Mouse (Mus musculus) forebrain, postnatal 0 days (tissue): ENCODE data around the gene Zfp637. TPM values are rescaled to one million over a fixed set of nuclear protein-coding genes. Genes with fewer than 3 reads are reported as not detected.

ENCODE experiments used
- ATAC-seq: fragments of 200-750 bp; cut with Nextera tagmentation; 2 replicates; pipeline ENCODE4 v1.8.0; 2017; ENCODE audit warnings: mild to moderate bottlenecking, moderate library complexity
- DNase-seq: peaks from one replicate; pipeline ENCODE4 v3.0.0-alpha.2; 2015
- H3K27ac ChIP-seq: fragments of 300-500 bp; sonication (generic); 2 replicates; pipeline ENCODE4 v1.5.1; 2014; ENCODE audit warnings: low read depth, mild to moderate bottlenecking, antibody characterized with exemption, low read length, moderate library complexity, mixed read lengths
- H3K27me3 ChIP-seq: fragments of 300-500 bp; sonication (generic); 2 replicates; pipeline ENCODE4 v1.6.1; 2014; ENCODE audit warnings: mild to moderate bottlenecking, low read length, mixed read lengths; ENCODE audit not compliant: insufficient read depth
- H3K36me3 ChIP-seq: fragments of 300-500 bp; sonication (generic); 2 replicates; pipeline ENCODE4 v1.6.1; 2014; ENCODE audit warnings: mild to moderate bottlenecking, moderate library complexity; ENCODE audit not compliant: insufficient read depth
- H3K4me1 ChIP-seq: fragments of 300-500 bp; sonication (generic); 2 replicates; pipeline ENCODE4 v1.6.1; 2014; ENCODE audit warnings: antibody characterized with exemption; ENCODE audit not compliant: insufficient read depth
- H3K4me2 ChIP-seq: fragments of 300-500 bp; sonication (generic); 2 replicates; pipeline ENCODE4 v1.6.1; 2014; ENCODE audit warnings: low read depth, mild to moderate bottlenecking, moderate library complexity
- H3K4me3 ChIP-seq: fragments of 300-500 bp; sonication (generic); 2 replicates; pipeline ENCODE4 v1.5.1; 2014; ENCODE audit warnings: low read depth, low read length, mixed read lengths
- H3K9ac ChIP-seq: fragments of 300-500 bp; sonication (generic); 2 replicates; pipeline ENCODE4 v1.6.1; 2014; ENCODE audit warnings: mild to moderate bottlenecking
- H3K9me3 ChIP-seq: fragments of 300-500 bp; sonication (generic); 2 replicates; pipeline ENCODE4 v1.6.1; 2016; ENCODE audit warnings: low read length
- CTCF ChIP-seq: sonication (generic); IDR thresholded peaks from 2 replicates; pipeline ENCODE4 v1.5.1; 2016; ENCODE audit warnings: antibody characterized with exemption, control low read depth, low read depth
- WGBS: fragments of 180-500 bp; shearing (Covaris S2); extraction: QIAGEN DNeasy Blood & Tissue Kit; methylation state at CpG from one replicate; pipeline ENCODE4 v1.1.7; 2014; 5-methylcytosine and 5-hydroxymethylcytosine counted together
- polyA plus RNA-seq: library from polyadenylated mRNA; unstranded; fragments of >200 nt; fragmentation: Nextera tagmentation; extraction: Ambion mirVana; gene quantifications from 2 replicates; pipeline ENCODE4 v1.2.1, GENCODE M21; 2015
- total RNA-seq: library from RNA; depleted of rRNA; stranded (reverse); fragments of >200 nt; gene quantifications from 2 replicates; pipeline ENCODE4 v1.2.3, GENCODE M21; 2014; rRNA removed

The Zfp637 gene
- total and polyA plus RNA-seq, 2 experiments from 2014 or later: 120 to 145 TPM

DNA sequence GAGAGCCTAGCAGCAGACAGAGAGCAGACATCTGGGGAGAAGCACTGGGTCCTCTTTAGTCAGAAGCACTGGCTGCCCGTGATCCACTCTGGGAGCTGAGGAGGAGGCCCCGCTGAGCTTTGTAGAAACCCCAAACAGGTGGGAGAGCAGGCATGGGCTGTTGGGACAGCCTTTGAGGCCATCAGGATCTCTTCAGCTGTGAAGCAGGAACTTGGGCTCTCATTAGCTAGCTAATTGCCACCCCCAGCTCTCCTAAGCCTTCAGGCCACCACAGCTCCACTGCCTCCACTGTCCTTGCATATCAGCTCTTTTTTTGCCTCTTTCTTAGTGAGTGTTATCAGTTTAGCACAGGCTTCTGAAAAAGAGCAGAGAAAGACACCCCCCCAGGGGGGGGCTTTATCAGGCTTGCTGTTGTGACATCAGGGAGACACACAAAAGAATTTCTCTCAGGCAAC, 47.7 kb downstream of the Zfp637 start:
- TF ChIP-seq CTCF: no peak
- Histone ChIP-seq H3K4me2 (no peak overlapping the region), H3K27ac (no peak overlapping the region), H3K4me1 (no peaks in the 10 kb centered on the region), H3K9me3 (no peaks in the 10 kb centered on the region), H3K9ac (no peak overlapping the region), H3K27me3 (no peaks in the 10 kb centered on the region), H3K4me3 (no peak overlapping the region), H3K36me3 (no peaks in the 10 kb centered on the region)
- ATAC-seq: no peak
- WGBS: 58% methylated on average over 2 of the region's 2 CpGs
- no peak for DNase-seq

DNA sequence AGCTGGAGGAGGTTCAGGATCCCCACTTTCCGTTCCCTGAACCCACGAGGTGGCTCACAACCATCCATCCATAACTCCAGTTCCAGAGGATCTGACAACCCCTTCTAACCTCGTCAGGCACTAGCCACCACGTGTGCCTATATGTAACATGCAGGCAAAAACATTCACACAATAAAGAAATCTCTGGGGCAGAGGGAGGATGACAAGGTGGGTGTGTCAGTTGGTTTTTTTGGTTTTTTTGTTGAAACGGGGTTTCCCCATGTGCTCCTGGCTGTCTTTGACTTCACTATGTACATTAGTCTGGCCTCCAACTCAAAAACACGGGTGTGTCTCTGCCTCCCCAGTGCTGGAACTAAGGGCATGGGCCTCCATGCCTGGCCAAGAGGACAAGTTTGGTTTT, 49.3 kb downstream of the Zfp637 start:
- Histone ChIP-seq H3K27me3 (no peaks in the 10 kb centered on the region), H3K4me3 (no peak overlapping the region), H3K9ac (no peak overlapping the region), H3K9me3 (no peaks in the 10 kb centered on the region), H3K27ac (no peak overlapping the region), H3K36me3 (no peaks in the 10 kb centered on the region), H3K4me1 (no peaks in the 10 kb centered on the region), H3K4me2 (no peak overlapping the region)
- DNase-seq (no peak), ATAC-seq (no peak)
- no peak for TF ChIP-seq CTCF
- 83% methylated on average over 6 of the region's 6 CpGs for WGBS

DNA sequence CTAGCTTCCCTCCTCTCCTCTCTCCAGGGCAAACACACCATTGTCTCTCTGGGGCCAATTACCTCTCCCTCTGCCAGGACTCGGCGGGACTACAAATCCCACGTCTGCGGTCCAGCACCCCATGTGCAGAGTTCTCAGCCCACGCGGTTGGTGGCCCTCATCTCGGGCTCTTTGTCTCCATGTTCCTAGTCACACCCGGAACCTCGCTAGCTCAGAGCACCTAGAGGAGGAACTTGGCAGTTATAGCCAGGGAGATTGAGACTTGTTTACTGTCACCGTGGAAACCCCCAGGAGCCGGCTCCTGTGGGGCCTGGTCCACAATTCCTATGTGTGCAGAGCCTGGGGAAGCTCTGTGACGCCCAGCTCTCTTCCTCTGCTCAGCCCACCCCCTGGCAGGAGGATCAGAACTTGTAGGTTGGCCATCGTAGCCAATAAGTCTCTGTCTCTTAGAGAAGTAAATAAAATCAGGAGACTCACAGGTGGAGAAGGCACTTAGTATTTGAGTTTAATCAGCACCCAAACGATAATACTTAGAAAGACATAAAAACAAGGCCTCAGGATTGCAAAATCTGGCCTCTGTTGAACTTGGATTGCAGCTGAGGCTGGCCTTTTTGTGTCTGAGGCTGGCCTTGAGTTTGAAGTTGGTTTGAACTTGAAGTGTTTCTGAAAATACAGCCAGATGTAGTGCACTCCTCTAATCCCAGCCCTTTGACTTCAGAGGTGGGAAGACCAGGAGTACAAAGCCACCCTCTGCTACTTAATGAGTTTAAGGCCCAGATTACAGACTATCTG, 50.6 kb downstream of the Zfp637 start:
- TF ChIP-seq CTCF: no peak
- Histone ChIP-seq H3K36me3 (no peaks in the 10 kb centered on the region), H3K4me3 (no peak overlapping the region), H3K9me3 (no peaks in the 10 kb centered on the region), H3K4me2 (no peak overlapping the region), H3K27me3 (no peaks in the 10 kb centered on the region), H3K9ac (no peak overlapping the region), H3K27ac (no peak overlapping the region), H3K4me1 (no peaks in the 10 kb centered on the region)
- ATAC-seq (no peak), DNase-seq (no peak)
- 59% methylated on average over 14 of the region's 14 CpGs for WGBS

DNA sequence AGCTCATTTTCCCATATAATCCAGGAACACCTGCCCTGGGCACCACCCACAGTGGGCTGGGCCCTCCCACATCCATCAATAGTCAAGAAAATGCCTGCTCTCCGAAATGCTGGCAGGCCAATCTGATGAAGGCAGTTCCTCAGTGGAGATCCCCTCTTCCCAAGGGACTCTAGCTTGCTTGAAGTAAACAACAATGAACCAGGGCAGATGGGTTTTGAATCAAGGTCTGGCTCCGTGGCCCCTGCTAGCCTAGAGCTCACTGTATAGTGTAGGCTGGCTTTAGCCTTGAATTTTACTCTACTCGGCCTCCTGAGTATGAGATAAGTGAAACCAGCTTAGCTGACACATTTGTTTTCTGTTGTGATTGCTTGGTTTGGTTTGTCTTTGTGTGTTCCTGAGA, 51.4 kb downstream of the Zfp637 start:
- Histone ChIP-seq H3K36me3 (no peaks in the 10 kb centered on the region), H3K4me2 (no peak overlapping the region), H3K4me1 (no peaks in the 10 kb centered on the region), H3K9ac (no peak overlapping the region), H3K27me3 (no peaks in the 10 kb centered on the region), H3K4me3 (no peak overlapping the region), H3K9me3 (no peaks in the 10 kb centered on the region), H3K27ac (no peak overlapping the region)
- no peak for TF ChIP-seq CTCF
- WGBS: 68% methylated on average over 3 of the region's 3 CpGs
- ATAC-seq: no peak
- no peak for DNase-seq

DNA sequence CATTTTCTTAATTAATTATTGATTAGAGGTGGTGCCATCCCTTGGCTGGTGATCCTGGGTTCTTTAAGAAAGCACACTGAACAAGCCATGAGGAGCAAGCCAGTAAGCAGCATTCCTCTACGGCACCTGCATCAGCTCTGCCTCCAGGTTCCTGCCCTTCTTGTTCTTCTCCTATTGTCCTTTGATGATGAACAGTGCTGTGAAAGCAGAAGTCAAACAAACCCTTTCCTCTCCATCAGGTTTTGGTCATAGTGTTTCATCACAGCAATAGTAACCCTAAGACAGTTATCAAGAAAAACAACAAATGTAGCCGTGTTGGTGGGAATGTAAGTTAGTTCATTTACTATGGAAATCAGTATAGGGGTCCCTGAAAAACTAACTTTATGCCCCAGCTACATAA, 52.5 kb downstream of the Zfp637 start:
- no peak for ATAC-seq
- no peaks in the 10 kb centered on the region for H3K36me3 ChIP-seq
- 83% methylated on average over 2 of the region's 2 CpGs for WGBS

More for the DNA sequence above, 52.5 kb downstream of the Zfp637 start:
- Histone ChIP-seq H3K4me3 (no peak overlapping the region), H3K27ac (no peak overlapping the region), H3K4me1 (no peaks in the 10 kb centered on the region), H3K9ac (no peak overlapping the region), H3K4me2 (no peak overlapping the region), H3K27me3 (no peaks in the 10 kb centered on the region), H3K9me3 (no peaks in the 10 kb centered on the region)
- DNase-seq: no peak
- TF ChIP-seq CTCF: no peak

Other genes with a start within 250 kb of the Zfp637 start
- 24.2 and 24.8 TPM in 2 replicates for gene Zfp239, start 20.9 kb downstream of the Zfp637 start, total RNA-seq
- 16.2 and 16.5 TPM in 2 replicates for gene Zfp239, start 20.9 kb downstream of the Zfp637 start, polyA plus RNA-seq
- gene Hnrnpf, start 59.1 kb downstream of the Zfp637 start, total RNA-seq: 236 TPM in 2 replicates
- 216 and 225 TPM in 2 replicates for gene Hnrnpf, start 59.1 kb downstream of the Zfp637 start, polyA plus RNA-seq
- gene Fxyd4, start 96.5 kb downstream of the Zfp637 start, total RNA-seq: not detected in 2 replicates
- gene Fxyd4, start 96.5 kb downstream of the Zfp637 start, polyA plus RNA-seq: 0.33 and 0.47 TPM in 2 replicates
- gene Rasgef1a, start 170.3 kb downstream of the Zfp637 start, total RNA-seq: 25.2 and 25.4 TPM in 2 replicates
- 9.1 and 13.1 TPM in 2 replicates for gene Rasgef1a, start 170.3 kb downstream of the Zfp637 start, polyA plus RNA-seq